Mouse (Mus musculus): ENCODE measurements around the gene Agbl5.

DNA sequence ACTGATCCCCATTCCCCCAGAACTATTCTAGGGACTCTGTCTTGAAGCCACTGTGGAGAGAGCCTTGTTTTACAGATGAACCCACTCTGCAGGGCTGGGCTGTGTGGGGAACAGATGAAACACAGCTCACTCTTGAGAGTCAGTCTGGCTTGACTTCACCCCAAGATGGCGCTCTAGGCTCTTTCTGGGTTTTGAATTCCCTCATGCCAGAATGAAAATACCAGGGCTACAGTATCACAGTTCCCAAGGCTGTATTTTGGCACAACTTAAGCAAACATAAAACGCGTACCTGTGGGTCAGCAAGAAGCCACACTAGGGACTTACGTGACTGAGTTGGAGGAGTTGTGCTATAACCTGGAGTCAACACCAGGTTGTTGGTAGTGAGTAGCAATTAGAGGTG, 41.6 kb downstream of the Agbl5 start:
- TF ChIP-seq POLR2A (IDR thresholded peaks at IDR 0.05; ENCODE audit: borderline replicate concordance, extremely low read depth, low read depth, low read length) (no peak), CTCF (IDR thresholded peaks at IDR 0.05; ENCODE audit: insufficient read depth, low read length) (peak; percentile 68)
